ENCODE assay signal across 20 mouse cellular contexts in the genomic region with DNA sequence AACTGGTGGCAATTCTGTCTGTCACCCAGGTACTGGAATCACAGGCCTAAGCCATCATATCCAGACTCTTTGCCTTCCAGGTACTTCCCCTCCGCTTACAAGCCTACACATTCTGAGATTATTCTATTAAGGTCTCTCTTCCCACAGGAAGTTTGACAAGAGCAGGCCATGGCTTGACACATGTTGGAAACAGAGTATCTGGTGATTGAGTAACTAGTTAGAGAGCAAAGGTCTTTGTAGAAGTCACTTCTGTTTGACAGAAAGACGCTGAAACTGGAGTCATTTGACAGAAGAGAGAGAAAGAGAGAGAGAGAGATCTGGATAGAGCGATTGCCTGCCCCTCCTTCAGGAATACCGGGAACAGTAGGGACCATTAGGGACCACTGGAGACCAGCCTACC. TPM values are rescaled to one million over a fixed set of nuclear protein-coding genes. Genes with fewer than 3 reads are reported as not detected.
DNase-seq lines count a peak whose midpoint lies in the region; ATAC-seq and TF ChIP-seq lines count a peak whose summit lies in the region.
"Had no signal": no experiment of that assay in that cellular context is flagged by ENCODE, and none has a peak within 500 bp of the region (broad histone marks: within the 10 kb centered on the region; RNA-seq: fewer than 3 reads in every experiment).

No protein-coding gene starts in this region.

- no peak for TF ChIP-seq POLR2A in kidney, adult 2 months (IDR thresholded peaks at IDR 0.05; ENCODE audit: low read depth, low read length)
- TF ChIP-seq POLR2A in cerebellum, adult 2 months (IDR thresholded peaks at IDR 0.05; ENCODE audit: borderline replicate concordance, insufficient read depth, low read length), result no peak

- no peaks in the 10 kb centered on the region for H3K36me3 ChIP-seq in kidney, adult 2 months (ENCODE audit: control insufficient read depth, insufficient read depth, low read length)
- H3K36me3 ChIP-seq in embryonic facial prominence, embryonic 14.5 days (ENCODE audit: control insufficient read depth, insufficient read depth, low read length), result no peaks in the 10 kb centered on the region
- no peaks in the 10 kb centered on the region for H3K36me3 ChIP-seq in kidney, postnatal 0 days (ENCODE audit: insufficient read depth, low read length)
- no peaks in the 10 kb centered on the region for H3K36me3 ChIP-seq in liver, embryonic 16.5 days (ENCODE audit: control insufficient read depth, insufficient read depth)
- H3K36me3 ChIP-seq: limb, embryonic 15.5 days; neural tube, embryonic 15.5 days had no signal

- no peak overlapping the region for H3K4me2 ChIP-seq in embryonic facial prominence, embryonic 14.5 days (ENCODE audit: low read depth, low read length)
- H3K4me2 ChIP-seq in kidney, postnatal 0 days (ENCODE audit: low read length), result no peak overlapping the region
- no peak overlapping the region for H3K4me2 ChIP-seq in liver, embryonic 16.5 days (ENCODE audit: low read depth, low read length)
- H3K4me2 ChIP-seq: limb, embryonic 15.5 days; midbrain, embryonic 11.5 days; neural tube, embryonic 15.5 days had no signal

- H3K27ac ChIP-seq in kidney, adult 2 months (ENCODE audit: insufficient read depth, low read depth, low read length), result peak overlapping the region; percentile 71
- H3K27ac ChIP-seq in embryonic facial prominence, embryonic 14.5 days (replicated peaks; ENCODE audit: low read depth, low read length), result 0 out of 2 replicates have a peak overlapping the region, but pooled peaks have one; percentile 41
- peak overlapping the region; percentile 31; the same call in 1 of the 2 replicates for H3K27ac ChIP-seq in kidney, postnatal 0 days
- H3K27ac ChIP-seq in liver, embryonic 16.5 days (ENCODE audit: low read length), result peak overlapping the region; percentile 72
- no peak overlapping the region for H3K27ac ChIP-seq in cerebellum, adult 2 months (ENCODE audit: insufficient read depth, low read length)
- H3K27ac ChIP-seq: heart, adult 2 months; layer of hippocampus, adult 2 months; limb, embryonic 15.5 days; neural tube, embryonic 15.5 days had no signal

- no peak overlapping the region for H3K9ac ChIP-seq in embryonic facial prominence, embryonic 14.5 days (ENCODE audit: low read depth, low read length)
- H3K9ac ChIP-seq in kidney, postnatal 0 days (ENCODE audit: low read depth, low read length), result no peak overlapping the region
- H3K9ac ChIP-seq in liver, embryonic 16.5 days (ENCODE audit: low read depth, low read length), result no peak overlapping the region
- H3K9ac ChIP-seq: limb, embryonic 15.5 days; neural tube, embryonic 15.5 days had no signal

- 53% methylated on average over 4 of the region's 4 CpGs for WGBS in kidney, adult 2 months
- WGBS in embryonic facial prominence, embryonic 14.5 days, result 91% methylated on average over 4 of the region's 4 CpGs
- 76% methylated on average over 4 of the region's 4 CpGs for WGBS in kidney, postnatal 0 days
- WGBS in liver, embryonic 16.5 days (ENCODE audit: insufficient replicate concordance), result 48% methylated on average over 4 of the region's 4 CpGs
- 92% methylated on average over 4 of the region's 4 CpGs for WGBS in cerebellum, adult 2 months

- peak; percentile 75 for DNase-seq in kidney, adult 2 months
- DNase-seq in kidney, postnatal 25 days, result no peak
- DNase-seq in embryonic facial prominence, embryonic 14.5 days (ENCODE audit: low spot score), result no peak
- no peak for DNase-seq in kidney, postnatal 0 days (ENCODE audit: low spot score)
- DNase-seq in spleen, postnatal 10 days (ENCODE audit: low spot score in 2 of 2), result no peak
- DNase-seq in cerebellum, adult 2 months, result no peak
- no peak for DNase-seq in left cerebral cortex, adult 18-20 months (ENCODE audit: low spot score in 2 of 2)
- DNase-seq: cerebellum, adult 11 months; embryo, embryonic 11 days; heart, adult 2 months; heart, postnatal 14 days; lung, postnatal 36 days; spleen, adult 18-20 months had no signal

- H3K4me3 ChIP-seq in kidney, adult 2 months (ENCODE audit: insufficient read depth, low read depth, low read length), result no peak overlapping the region
- H3K4me3 ChIP-seq in embryonic facial prominence, embryonic 14.5 days (ENCODE audit: low read depth, low read length), result no peak overlapping the region
- no peak overlapping the region for H3K4me3 ChIP-seq in kidney, postnatal 0 days (replicated peaks; ENCODE audit: low read depth, low read length)
- no peak overlapping the region for H3K4me3 ChIP-seq in liver, embryonic 16.5 days (ENCODE audit: low read depth, low read length)
- no peak overlapping the region for H3K4me3 ChIP-seq in cerebellum, adult 2 months (replicated peaks; ENCODE audit: insufficient read depth, low read depth, low read length)
- H3K4me3 ChIP-seq: heart, adult 2 months; layer of hippocampus, adult 2 months; limb, embryonic 15.5 days; neural tube, embryonic 15.5 days had no signal

- no peaks in the 10 kb centered on the region for H3K27me3 ChIP-seq in kidney, adult 2 months (replicated peaks; ENCODE audit: control insufficient read depth, insufficient read depth, low read length)
- H3K27me3 ChIP-seq in embryonic facial prominence, embryonic 14.5 days (replicated peaks; ENCODE audit: control insufficient read depth, insufficient read depth, low read length), result no peaks in the 10 kb centered on the region
- H3K27me3 ChIP-seq in kidney, postnatal 0 days (ENCODE audit: insufficient read depth, low read length), result no peaks in the 10 kb centered on the region
- no peaks in the 10 kb centered on the region for H3K27me3 ChIP-seq in liver, embryonic 16.5 days (ENCODE audit: control insufficient read depth, insufficient read depth, low read depth, low read length)
- no peaks in the 10 kb centered on the region for H3K27me3 ChIP-seq in cerebellum, adult 2 months (ENCODE audit: control insufficient read depth, insufficient read depth, low read length)
- H3K27me3 ChIP-seq: limb, embryonic 15.5 days; neural tube, embryonic 15.5 days had no signal

- ATAC-seq in embryonic facial prominence, embryonic 14.5 days (ENCODE audit: low read depth), result no peak
- no peak for ATAC-seq in kidney, postnatal 0 days (replicated peaks; ENCODE audit: low FRiP score, low read depth)
- peak; percentile 50 for ATAC-seq in liver, embryonic 16.5 days (ENCODE audit: low read depth)
- ATAC-seq: forebrain, embryonic 16.5 days; hindbrain, embryonic 16.5 days had no signal

- no peaks in the 10 kb centered on the region for H3K9me3 ChIP-seq in embryonic facial prominence, embryonic 14.5 days (ENCODE audit: control insufficient read depth, low read length)
- no peaks in the 10 kb centered on the region for H3K9me3 ChIP-seq in kidney, postnatal 0 days (replicated peaks; ENCODE audit: low read length)
- no peaks in the 10 kb centered on the region for H3K9me3 ChIP-seq in liver, embryonic 16.5 days (replicated peaks; ENCODE audit: control insufficient read depth, low read length)
- H3K9me3 ChIP-seq: limb, embryonic 15.5 days; neural tube, embryonic 15.5 days had no signal

- H3K4me1 ChIP-seq in kidney, adult 2 months (ENCODE audit: control insufficient read depth, insufficient read depth, low read length), result peaks cover 24% of the 10 kb centered on the region; the same call in 1 of the 2 replicates
- H3K4me1 ChIP-seq in embryonic facial prominence, embryonic 14.5 days (ENCODE audit: control insufficient read depth, insufficient read depth, low read length), result peaks cover 5% of the 10 kb centered on the region; the same call in 1 of the 2 replicates
- no peaks in the 10 kb centered on the region for H3K4me1 ChIP-seq in kidney, postnatal 0 days (replicated peaks; ENCODE audit: insufficient read depth, low read length)
- peaks cover 12% of the 10 kb centered on the region for H3K4me1 ChIP-seq in liver, embryonic 16.5 days (ENCODE audit: control insufficient read depth, low read depth, low read length)
- no peaks in the 10 kb centered on the region for H3K4me1 ChIP-seq in cerebellum, adult 2 months (ENCODE audit: control insufficient read depth, insufficient read depth, low read length)
- H3K4me1 ChIP-seq: limb, embryonic 15.5 days; neural tube, embryonic 15.5 days had no signal

- no peak for TF ChIP-seq CTCF in kidney, adult 2 months (conservative IDR thresholded peaks at IDR 0.05; ENCODE audit: insufficient read depth, insufficient read length, low read depth, low read length)
- TF ChIP-seq CTCF in kidney, postnatal 0 days (IDR thresholded peaks at IDR 0.05; ENCODE audit: low read depth), result no peak
- no peak for TF ChIP-seq CTCF in cerebellum, adult 2 months (IDR thresholded peaks at IDR 0.05; ENCODE audit: borderline replicate concordance, insufficient read depth, low read depth, low read length)

RNA-seq across cellular contexts. Expression of gene Mettl6, which starts 36.0 kb away (rescaled TPM):
- 5.9 and 9.2 TPM in 2 replicates for polyA plus RNA-seq in kidney, adult 2 months (2012; rRNA removed)
- 54.0 and 58.6 TPM in 2 replicates for polyA plus RNA-seq in embryonic facial prominence, embryonic 14.5 days (2014; fragmentation: Nextera tagmentation; extraction: Ambion mirVana)
- polyA plus RNA-seq in kidney, postnatal 0 days (2015; fragmentation: Nextera tagmentation; extraction: Ambion mirVana), result 43.9 and 51.6 TPM in 2 replicates
- 23.7 and 25.2 TPM in 2 replicates for polyA plus RNA-seq in liver, embryonic 16.5 days (2015; fragmentation: Nextera tagmentation; extraction: Ambion mirVana)
- 22.8 and 23.6 TPM in 2 replicates for polyA plus RNA-seq in cerebellum, adult 2 months (2012; rRNA removed)
- total RNA-seq in left cerebral cortex, adult 18-20 months (2021), result 10 to 100 TPM; 35.3 to 41.7 TPM

RNA-seq across cellular contexts. Expression of gene Eaf1, which starts 36.6 kb away (rescaled TPM):
- polyA plus RNA-seq in kidney, adult 2 months (2012; rRNA removed), result 34.3 and 34.7 TPM in 2 replicates
- polyA plus RNA-seq in embryonic facial prominence, embryonic 14.5 days (2014; fragmentation: Nextera tagmentation; extraction: Ambion mirVana), result 22.6 and 22.9 TPM in 2 replicates
- 14.9 and 16.0 TPM in 2 replicates for polyA plus RNA-seq in kidney, postnatal 0 days (2015; fragmentation: Nextera tagmentation; extraction: Ambion mirVana)
- 20.8 and 22.5 TPM in 2 replicates for polyA plus RNA-seq in liver, embryonic 16.5 days (2015; fragmentation: Nextera tagmentation; extraction: Ambion mirVana)
- 25.0 and 26.5 TPM in 2 replicates for polyA plus RNA-seq in cerebellum, adult 2 months (2012; rRNA removed)
- 10 to 100 TPM; 14.2 to 16.2 TPM for total RNA-seq in left cerebral cortex, adult 18-20 months (2021)
